Mouse (Mus musculus) hindbrain, embryonic 15.5 days (tissue): Measurements from ENCODE around the gene Evi5. TPM values are rescaled to one million over a fixed set of nuclear protein-coding genes. Genes with fewer than 3 reads are reported as not detected.
"Not testable (repeated sequence)": the region's sequence is repeated elsewhere in the genome, so short reads cannot be mapped to it uniquely, and the experiment has no call there.

Experiments used
- ATAC-seq: fragments of 200-750 bp; cut with Nextera tagmentation; 2 replicates; pipeline ENCODE4 v1.8.0; 2017; ENCODE audit warnings: low read depth, moderate number of reproducible peaks, moderate TSS enrichment; ENCODE audit not compliant: low FRiP score
- H3K27ac ChIP-seq: fragments of 300-500 bp; sonication (generic); replicated peaks from 2 replicates; pipeline ENCODE4 v1.5.1; 2015; ENCODE audit warnings: mild to moderate bottlenecking, inconsistent platforms
- H3K27me3 ChIP-seq: fragments of 300-500 bp; sonication (generic); 2 replicates; pipeline ENCODE4 v1.6.1; 2015; ENCODE audit warnings: control low read depth, inconsistent platforms
- H3K36me3 ChIP-seq: fragments of 300-500 bp; sonication (generic); 2 replicates; pipeline ENCODE4 v1.6.1; 2015; ENCODE audit warnings: control low read depth, inconsistent platforms
- H3K4me1 ChIP-seq: fragments of 300-500 bp; sonication (generic); replicated peaks from 2 replicates; pipeline ENCODE4 v1.6.1; 2015; ENCODE audit warnings: control low read depth, inconsistent platforms
- H3K4me2 ChIP-seq: fragments of 300-500 bp; sonication (generic); 2 replicates; pipeline ENCODE4 v1.6.1; 2015; ENCODE audit warnings: moderate library complexity, mild to moderate bottlenecking, inconsistent platforms
- H3K4me3 ChIP-seq: fragments of 300-500 bp; sonication (generic); 2 replicates; pipeline ENCODE4 v1.5.1; 2015; ENCODE audit warnings: mild to moderate bottlenecking, inconsistent platforms
- H3K9ac ChIP-seq: fragments of 300-500 bp; sonication (generic); 2 replicates; pipeline ENCODE4 v1.6.1; 2015; ENCODE audit warnings: inconsistent platforms
- H3K9me3 ChIP-seq: fragments of 300-500 bp; sonication (generic); 2 replicates; pipeline ENCODE4 v1.6.1; 2016; ENCODE audit warnings: control low read depth, inconsistent platforms
- WGBS: fragments of 180-500 bp; shearing (Covaris S2); methylation state at CpG from one replicate; pipeline ENCODE4 v1.1.7; 2015; 5-methylcytosine and 5-hydroxymethylcytosine counted together
- polyA plus RNA-seq: library from polyadenylated mRNA; unstranded; fragments of >200 nt; fragmentation: Nextera tagmentation; extraction: Ambion mirVana; gene quantifications from 2 replicates; pipeline ENCODE4 v1.2.1, GENCODE M21; 2015

The Evi5 gene
- polyA plus RNA-seq, 1 experiment from 2014 or later, result 54.8 TPM

- Histone ChIP-seq H3K4me1 (peaks cover 17% of the 10 kb centered on the region), H3K9ac (peak within 1 kb of the TSS; percentile 98), H3K27me3 (no peaks in the 10 kb centered on the region), H3K4me3 (peak within 1 kb of the TSS; percentile 96), H3K27ac (peak within 1 kb of the TSS; percentile 93), H3K4me2 (peak within 1 kb of the TSS; percentile 76), H3K36me3 (peaks cover 29% of the 10 kb centered on the region), H3K9me3 (no peaks in the 10 kb centered on the region)
- 4% methylated on average over 66 of the region's 66 CpGs for WGBS
- ATAC-seq, result peak; percentile 98
Measured at GRCm38 (mm10) chr5:107900206-107901013, 25.5 kb upstream of the Evi5 start, which contains the start of gene Rpl5. Gene Rpl5, plus strand, starts transcription at chr5:107900502.

GRCm38 (mm10) chr5:107896265-107896664, 21.4 kb upstream of the Evi5 start:
- no peaks in the 10 kb centered on the region for H3K36me3 ChIP-seq
- H3K27ac ChIP-seq, result no peak overlapping the region
- H3K9me3 ChIP-seq, result no peaks in the 10 kb centered on the region
- WGBS, result 68% methylated on average over 1 of the region's 1 CpGs
- no peak overlapping the region for H3K4me3 ChIP-seq
- no peaks in the 10 kb centered on the region for H3K27me3 ChIP-seq
- H3K4me2 ChIP-seq, result no peak overlapping the region
- ATAC-seq, result no peak
- H3K9ac ChIP-seq, result no peak overlapping the region
- peaks cover under 1% of the 10 kb centered on the region for H3K4me1 ChIP-seq

- Histone ChIP-seq H3K4me3 (no peak overlapping the region), H3K4me2 (no peak overlapping the region), H3K27me3 (no peaks in the 10 kb centered on the region), H3K9ac (no peak overlapping the region), H3K9me3 (no peaks in the 10 kb centered on the region), H3K4me1 (no peaks in the 10 kb centered on the region), H3K27ac (no peak overlapping the region), H3K36me3 (no peaks in the 10 kb centered on the region)
- no peak for ATAC-seq
- 82% methylated on average over 7 of the region's 7 CpGs for WGBS
Measured at GRCm38 (mm10) chr5:107894676-107895075, 19.8 kb upstream of the Evi5 start.

- not testable (repeated sequence) for H3K4me3 ChIP-seq, H3K4me2 ChIP-seq, H3K27ac ChIP-seq, H3K4me1 ChIP-seq, H3K9ac ChIP-seq, H3K27me3 ChIP-seq, H3K9me3 ChIP-seq, ATAC-seq, H3K36me3 ChIP-seq
- 86% methylated on average over 1 of the region's 1 CpGs for WGBS
Measured at GRCm38 (mm10) chr5:107891515-107891914, 16.6 kb upstream of the Evi5 start.

- H3K4me1 ChIP-seq, result no peaks in the 10 kb centered on the region
- no peak overlapping the region for H3K4me2 ChIP-seq
- no peak overlapping the region for H3K9ac ChIP-seq
- no peak for ATAC-seq
- H3K9me3 ChIP-seq, result no peaks in the 10 kb centered on the region
- WGBS, result 65% methylated on average over 9 of the region's 9 CpGs
- no peak overlapping the region for H3K27ac ChIP-seq
- no peaks in the 10 kb centered on the region for H3K36me3 ChIP-seq
- no peaks in the 10 kb centered on the region for H3K27me3 ChIP-seq
- H3K4me3 ChIP-seq, result no peak overlapping the region
Measured at GRCm38 (mm10) chr5:107889994-107890888, 15.3 kb upstream of the Evi5 start.

GRCm38 (mm10) chr5:107880710-107881109, 5.8 kb upstream of the Evi5 start:
- Histone ChIP-seq H3K9ac (no peak overlapping the region), H3K9me3 (no peaks in the 10 kb centered on the region), H3K27ac (no peak overlapping the region), H3K27me3 (no peaks in the 10 kb centered on the region), H3K4me2 (no peak overlapping the region), H3K36me3 (no peaks in the 10 kb centered on the region), H3K4me3 (no peak overlapping the region), H3K4me1 (no peaks in the 10 kb centered on the region)
- no peak for ATAC-seq
- WGBS, result 86% methylated on average over 5 of the region's 5 CpGs

- Histone ChIP-seq H3K4me3 (no peak overlapping the region), H3K4me2 (no peak overlapping the region), H3K9me3 (no peaks in the 10 kb centered on the region), H3K4me1 (no peaks in the 10 kb centered on the region), H3K27me3 (no peaks in the 10 kb centered on the region), H3K27ac (no peak overlapping the region), H3K9ac (no peak overlapping the region), H3K36me3 (no peaks in the 10 kb centered on the region)
- ATAC-seq, result no peak
- 87% methylated on average over 1 of the region's 1 CpGs for WGBS
Measured at GRCm38 (mm10) chr5:107877053-107877452, 2.1 kb upstream of the Evi5 start.

- Histone ChIP-seq H3K4me2 (no peak overlapping the region), H3K9me3 (no peaks in the 10 kb centered on the region), H3K27me3 (no peaks in the 10 kb centered on the region), H3K27ac (no peak overlapping the region), H3K4me3 (no peak overlapping the region), H3K9ac (no peak overlapping the region), H3K4me1 (no peaks in the 10 kb centered on the region), H3K36me3 (no peaks in the 10 kb centered on the region)
- ATAC-seq, result no peak
Measured at GRCm38 (mm10) chr5:107875261-107875611, 329 bp upstream of the Evi5 start.

GRCm38 (mm10) chr5:107873886-107874302, 1.0 kb downstream of the Evi5 start:
- no peak for ATAC-seq
- 76% methylated on average over 7 of the region's 7 CpGs for WGBS

GRCm38 (mm10) chr5:107873330-107873729, 1.6 kb downstream of the Evi5 start:
- no peak overlapping the region for H3K9ac ChIP-seq
- no peaks in the 10 kb centered on the region for H3K27me3 ChIP-seq
- no peaks in the 10 kb centered on the region for H3K4me1 ChIP-seq
- no peak overlapping the region for H3K4me3 ChIP-seq
- no peaks in the 10 kb centered on the region for H3K9me3 ChIP-seq
- no peak for ATAC-seq
- no peaks in the 10 kb centered on the region for H3K36me3 ChIP-seq
- 93% methylated on average over 6 of the region's 6 CpGs for WGBS
- no peak overlapping the region for H3K4me2 ChIP-seq
- no peak overlapping the region for H3K27ac ChIP-seq

More at GRCm38 (mm10) chr5:107873886-107874302, 1.0 kb downstream of the Evi5 start:
- Histone ChIP-seq H3K4me1 (no peaks in the 10 kb centered on the region), H3K27ac (no peak overlapping the region), H3K4me3 (no peak overlapping the region), H3K36me3 (no peaks in the 10 kb centered on the region), H3K27me3 (no peaks in the 10 kb centered on the region), H3K9ac (no peak overlapping the region), H3K9me3 (no peaks in the 10 kb centered on the region), H3K4me2 (no peak overlapping the region)

GRCm38 (mm10) chr5:107869701-107870100, 5.2 kb downstream of the Evi5 start:
- peaks cover 13% of the 10 kb centered on the region for H3K4me1 ChIP-seq
- H3K27me3 ChIP-seq, result no peaks in the 10 kb centered on the region
- no peak overlapping the region for H3K9ac ChIP-seq
- H3K27ac ChIP-seq, result no peak overlapping the region
- 47% methylated on average over 2 of the region's 2 CpGs for WGBS
- no peak overlapping the region for H3K4me2 ChIP-seq
- H3K9me3 ChIP-seq, result no peaks in the 10 kb centered on the region
- no peak overlapping the region for H3K4me3 ChIP-seq
- no peak for ATAC-seq
- H3K36me3 ChIP-seq, result no peaks in the 10 kb centered on the region

GRCm38 (mm10) chr5:107868905-107869424, 5.9 kb downstream of the Evi5 start:
- Histone ChIP-seq H3K4me2 (peak overlapping the region; percentile 75), H3K27ac (peak overlapping the region; percentile 93), H3K9me3 (no peaks in the 10 kb centered on the region), H3K4me1 (peaks cover 13% of the 10 kb centered on the region), H3K36me3 (no peaks in the 10 kb centered on the region), H3K9ac (peak overlapping the region; percentile 89), H3K4me3 (peak overlapping the region; percentile 98), H3K27me3 (no peaks in the 10 kb centered on the region)
- WGBS, result under 1% methylated on average over 58 of the region's 58 CpGs
- peak; percentile 99 for ATAC-seq
